Mouse (Mus musculus) colon, adult 2 months (tissue): Measurements from ENCODE around the gene Olfr458. TPM values are rescaled to one million over a fixed set of nuclear protein-coding genes. Genes with fewer than 3 reads are reported as not detected.

Experiments
- polyA plus RNA-seq: library from polyadenylated mRNA; depleted of rRNA; stranded (reverse); fragments of >200 nt; gene quantifications from 2 replicates; pipeline ENCODE4 v1.2.3, GENCODE M21; 2012; rRNA removed

Gene Olfr458
- polyA plus RNA-seq, result not detected in 2 replicates

DNA sequence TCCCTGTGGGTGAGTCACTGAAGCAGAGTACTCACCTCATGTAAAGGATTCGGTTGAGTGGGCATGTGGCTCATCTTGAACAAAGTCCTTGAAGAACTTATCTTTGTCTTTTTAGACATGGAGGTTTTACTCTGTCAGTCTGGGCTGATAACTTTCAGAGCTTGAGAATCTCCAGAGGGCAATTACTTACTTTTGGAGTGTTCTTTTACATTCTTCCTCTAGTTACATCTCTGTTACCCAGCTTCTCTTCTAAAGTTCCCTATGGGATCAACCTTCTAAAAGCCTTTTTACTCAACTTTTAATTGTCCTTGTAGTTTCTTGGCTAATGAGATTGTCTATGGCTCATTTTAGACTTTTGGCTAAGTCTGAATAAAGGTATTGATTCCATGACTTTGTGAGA, at the start of gene Olfr458:
Gene Olfr458 (minus strand): TSS at position 101 of the 400 bp plus-strand sequence.

GRCm38 (mm10) chr6:42487114-42487513, 22.1 kb upstream of the Olfr458 start, which contains the start of gene Olfr456:
Gene Olfr456, minus strand, starts transcription at chr6:42487214.

GRCm38 (mm10) chr6:42476235-42476634, 11.2 kb upstream of the Olfr458 start, which contains the start of gene Olfr457:
Gene Olfr457, minus strand, starts transcription at chr6:42476335.

GRCm38 (mm10) chr6:42434446-42434845, 30.6 kb downstream of the Olfr458 start, which contains the start of gene Tas2r126:
Gene Tas2r126, plus strand, starts transcription at chr6:42434535.

Other genes starting within 250 kb of the Olfr458 start
- not detected in 2 replicates for gene Tas2r144, start 249.9 kb downstream of the Olfr458 start, polyA plus RNA-seq
- gene Gstk1, start 219.3 kb downstream of the Olfr458 start, polyA plus RNA-seq, result 33.0 and 43.9 TPM in 2 replicates
- 34.0 and 39.1 TPM in 2 replicates for gene Tmem139, start 203.2 kb downstream of the Olfr458 start, polyA plus RNA-seq
- 31.2 and 32.0 TPM in 2 replicates for gene Casp2, start 200.2 kb downstream of the Olfr458 start, polyA plus RNA-seq
- gene Clcn1, start 178.5 kb downstream of the Olfr458 start, polyA plus RNA-seq, result 0.08 and 0.38 TPM in 2 replicates
- 0.40 and 0.52 TPM in 2 replicates for gene Fam131b, start 140.6 kb downstream of the Olfr458 start, polyA plus RNA-seq
- 140 and 165 TPM in 2 replicates for gene Zyx, start 115.6 kb downstream of the Olfr458 start, polyA plus RNA-seq
- gene Epha1, start 91.9 kb downstream of the Olfr458 start, polyA plus RNA-seq, result 23.0 and 25.5 TPM in 2 replicates
- gene Tas2r143, start 65.0 kb downstream of the Olfr458 start, polyA plus RNA-seq, result 0.27 TPM in 1 of 2 replicates, not detected in the other
- not detected in 2 replicates for gene Tas2r135, start 59.8 kb downstream of the Olfr458 start, polyA plus RNA-seq
- not detected in 2 replicates for gene Tas2r126, start 30.7 kb downstream of the Olfr458 start, polyA plus RNA-seq
- not detected in 2 replicates for gene Olfr457, start 11.1 kb upstream of the Olfr458 start, polyA plus RNA-seq
- gene Olfr456, start 22.0 kb upstream of the Olfr458 start, polyA plus RNA-seq, result not detected in 2 replicates
- not detected in 2 replicates for gene Olfr455, start 82.4 kb upstream of the Olfr458 start, polyA plus RNA-seq
- gene Tcaf3, start 132.5 kb upstream of the Olfr458 start, polyA plus RNA-seq, result not detected in 2 replicates
- 3.1 and 4.4 TPM in 2 replicates for gene Tcaf2, start 180.1 kb upstream of the Olfr458 start, polyA plus RNA-seq
- gene Tcaf1, start 244.9 kb upstream of the Olfr458 start, polyA plus RNA-seq, result 10.1 and 10.5 TPM in 2 replicates